Mouse (Mus musculus) midbrain, embryonic 16.5 days (tissue): ENCODE measurements around the gene Wdr27. TPM values are rescaled to one million over a fixed set of nuclear protein-coding genes. Genes with fewer than 3 reads are reported as not detected.
A peak's percentile ranks its signal among the peaks of the same experiment; 100 is the strongest.
"Not testable (repeated sequence)": the region's sequence is repeated elsewhere in the genome, so short reads cannot be mapped to it uniquely, and the experiment has no call there.

Experiments
- ATAC-seq: fragments of 200-750 bp; cut with Nextera tagmentation; 2 replicates; pipeline ENCODE4 v1.8.0; 2017; ENCODE audit warnings: moderate TSS enrichment
- H3K27ac ChIP-seq: fragments of 300-500 bp; sonication (generic); 2 replicates; pipeline ENCODE4 v1.5.1; 2014; ENCODE audit warnings: mild to moderate bottlenecking, low read length, mixed read lengths
- H3K27me3 ChIP-seq: fragments of 300-500 bp; sonication (generic); 2 replicates; pipeline ENCODE4 v1.6.1; 2014; ENCODE audit warnings: low read depth, low read length, mixed read lengths; ENCODE audit not compliant: control insufficient read depth, insufficient read depth
- H3K36me3 ChIP-seq: fragments of 300-500 bp; sonication (generic); 2 replicates; pipeline ENCODE4 v1.6.1; 2014; ENCODE audit warnings: mild to moderate bottlenecking, low read length, moderate library complexity, mixed read lengths; ENCODE audit not compliant: control insufficient read depth, insufficient read depth
- H3K4me1 ChIP-seq: fragments of 300-500 bp; sonication (generic); 2 replicates; pipeline ENCODE4 v1.6.1; 2014; ENCODE audit warnings: mild to moderate bottlenecking, low read length, mixed read lengths; ENCODE audit not compliant: control insufficient read depth, insufficient read depth
- H3K4me2 ChIP-seq: fragments of 300-500 bp; sonication (generic); 2 replicates; pipeline ENCODE4 v1.6.1; 2014; ENCODE audit warnings: mild to moderate bottlenecking, low read length, mixed read lengths
- H3K4me3 ChIP-seq: fragments of 300-500 bp; sonication (generic); 2 replicates; pipeline ENCODE4 v1.5.1; 2014; ENCODE audit warnings: low read depth, mild to moderate bottlenecking, low read length, moderate library complexity, mixed read lengths
- H3K9ac ChIP-seq: fragments of 300-500 bp; sonication (generic); 2 replicates; pipeline ENCODE4 v1.6.1; 2014; ENCODE audit warnings: low read depth, low read length, mixed read lengths
- H3K9me3 ChIP-seq: fragments of 300-500 bp; sonication (generic); replicated peaks from 2 replicates; pipeline ENCODE4 v1.6.1; 2014; ENCODE audit warnings: mild to moderate bottlenecking, low read length, mixed read lengths; ENCODE audit not compliant: control insufficient read depth, poor library complexity, severe bottlenecking
- WGBS: fragments of 180-500 bp; shearing (Covaris S2); extraction: QIAGEN DNeasy Blood & Tissue Kit; methylation state at CpG from one replicate; pipeline ENCODE4 v1.1.7; 2014; 5-methylcytosine and 5-hydroxymethylcytosine counted together
- polyA plus RNA-seq: library from polyadenylated mRNA; unstranded; fragments of >200 nt; fragmentation: Nextera tagmentation; extraction: Ambion mirVana; gene quantifications from 2 replicates; pipeline ENCODE4 v1.2.1, GENCODE M21; 2015

The Wdr27 gene
- polyA plus RNA-seq, 1 experiment from 2014 or later: 8.8 TPM

- H3K9me3 ChIP-seq: no peaks in the 10 kb centered on the region
- H3K9ac ChIP-seq: peak overlapping the region; percentile 75
- WGBS: 0% methylated on average over 19 of the region's 23 CpGs
- peak; percentile 13 for ATAC-seq
- no peak overlapping the region for H3K27ac ChIP-seq
- H3K4me1 ChIP-seq: peaks cover 14% of the 10 kb centered on the region
- peak overlapping the region; percentile 96 for H3K4me2 ChIP-seq
- H3K36me3 ChIP-seq: no peaks in the 10 kb centered on the region
- no peaks in the 10 kb centered on the region for H3K27me3 ChIP-seq
- H3K4me3 ChIP-seq: peak overlapping the region; percentile 68
Observed at GRCm38 (mm10) chr17:14960520-14960919, 17.6 kb upstream of the Wdr27 start.

GRCm38 (mm10) chr17:14959979-14960378, 17.0 kb upstream of the Wdr27 start:
- peak overlapping the region; percentile 58 for H3K4me2 ChIP-seq
- no peaks in the 10 kb centered on the region for H3K9me3 ChIP-seq
- 20% methylated on average over 3 of the region's 3 CpGs for WGBS
- peak overlapping the region; percentile 27 for H3K4me3 ChIP-seq
- H3K27ac ChIP-seq: no peak overlapping the region
- H3K4me1 ChIP-seq: peaks cover 14% of the 10 kb centered on the region
- H3K27me3 ChIP-seq: no peaks in the 10 kb centered on the region
- H3K9ac ChIP-seq: peak overlapping the region; percentile 51
- H3K36me3 ChIP-seq: no peaks in the 10 kb centered on the region
- ATAC-seq: no peak

- Histone ChIP-seq H3K4me1 (peaks cover 14% of the 10 kb centered on the region), H3K4me3 (no peak overlapping the region), H3K9me3 (no peaks in the 10 kb centered on the region), H3K27me3 (no peaks in the 10 kb centered on the region), H3K36me3 (peaks cover 5% of the 10 kb centered on the region; the same call in 1 of the 2 replicates), H3K9ac (no peak overlapping the region), H3K4me2 (no peak overlapping the region), H3K27ac (no peak overlapping the region)
- no peak for ATAC-seq
- 91% methylated on average over 5 of the region's 5 CpGs for WGBS
Observed at GRCm38 (mm10) chr17:14958686-14959327, 15.8 kb upstream of the Wdr27 start.

GRCm38 (mm10) chr17:14953452-14953851, 10.5 kb upstream of the Wdr27 start:
- H3K4me3 ChIP-seq: no peak overlapping the region
- no peak overlapping the region for H3K27ac ChIP-seq
- no peak overlapping the region for H3K4me2 ChIP-seq
- 92% methylated on average over 8 of the region's 8 CpGs for WGBS
- no peaks in the 10 kb centered on the region for H3K4me1 ChIP-seq
- H3K9ac ChIP-seq: no peak overlapping the region
- H3K27me3 ChIP-seq: no peaks in the 10 kb centered on the region
- H3K36me3 ChIP-seq: peaks cover 22% of the 10 kb centered on the region
- no peaks in the 10 kb centered on the region for H3K9me3 ChIP-seq
- ATAC-seq: no peak

GRCm38 (mm10) chr17:14949161-14949827, 6.3 kb upstream of the Wdr27 start:
- Histone ChIP-seq H3K9me3 (no peaks in the 10 kb centered on the region), H3K4me1 (peaks cover 10% of the 10 kb centered on the region), H3K9ac (no peak overlapping the region), H3K36me3 (peaks cover 24% of the 10 kb centered on the region), H3K4me3 (no peak overlapping the region), H3K27me3 (no peaks in the 10 kb centered on the region), H3K4me2 (no peak overlapping the region), H3K27ac (no peak overlapping the region)
- WGBS: 93% methylated on average over 7 of the region's 7 CpGs
- ATAC-seq: no peak

GRCm38 (mm10) chr17:14944551-14944950, 1.6 kb upstream of the Wdr27 start:
- ATAC-seq: no peak
- Histone ChIP-seq H3K27me3 (no peaks in the 10 kb centered on the region), H3K4me1 (peaks cover 21% of the 10 kb centered on the region), H3K27ac (no peak overlapping the region), H3K4me2 (0 out of 2 replicates have a peak overlapping the region, but pooled peaks have one; percentile 26), H3K9ac (no peak overlapping the region), H3K36me3 (peaks cover 7% of the 10 kb centered on the region; the same call in 1 of the 2 replicates), H3K9me3 (no peaks in the 10 kb centered on the region), H3K4me3 (no peak overlapping the region)
- 85% methylated on average over 1 of the region's 1 CpGs for WGBS

- H3K4me2 ChIP-seq: peak overlapping the region; percentile 82
- H3K27me3 ChIP-seq: no peaks in the 10 kb centered on the region
- H3K4me3 ChIP-seq: peak overlapping the region; percentile 89
- 16% methylated on average over 16 of the region's 16 CpGs for WGBS
- peaks cover 21% of the 10 kb centered on the region for H3K4me1 ChIP-seq
- peak; percentile 16; the same call in 1 of the 2 replicates for ATAC-seq
- peaks cover 2% of the 10 kb centered on the region; the same call in 1 of the 2 replicates for H3K36me3 ChIP-seq
- peak overlapping the region; percentile 80; the same call in 1 of the 2 replicates for H3K27ac ChIP-seq
- H3K9ac ChIP-seq: peak overlapping the region; percentile 84
- H3K9me3 ChIP-seq: no peaks in the 10 kb centered on the region
Observed at GRCm38 (mm10) chr17:14943729-14944059, 736 bp upstream of the Wdr27 start.

- Histone ChIP-seq H3K9ac (peak overlapping the region; percentile 69), H3K4me3 (peak overlapping the region; percentile 89), H3K4me2 (peak overlapping the region; percentile 69), H3K4me1 (peaks cover 21% of the 10 kb centered on the region)
- H3K9me3 ChIP-seq, H3K27ac ChIP-seq, H3K36me3 ChIP-seq, ATAC-seq, H3K27me3 ChIP-seq: not testable (repeated sequence)
- whole genome bisulfite sequencing: 61% methylated on average over 6 of the region's 6 CpGs
Observed at GRCm38 (mm10) chr17:14942181-14942580, 777 bp downstream of the Wdr27 start.

GRCm38 (mm10) chr17:14935841-14936605, 6.9 kb downstream of the Wdr27 start:
- Histone ChIP-seq H3K4me1 (no peaks in the 10 kb centered on the region), H3K4me2 (no peak overlapping the region), H3K9me3 (no peaks in the 10 kb centered on the region), H3K9ac (no peak overlapping the region), H3K27me3 (no peaks in the 10 kb centered on the region), H3K4me3 (no peak overlapping the region), H3K27ac (no peak overlapping the region), H3K36me3 (no peaks in the 10 kb centered on the region)
- ATAC-seq: no peak
- 77% methylated on average over 5 of the region's 5 CpGs for WGBS
